Mouse (Mus musculus) myocyte (in vitro differentiated cells): ENCODE data around the gene Alk.

Source experiments
- CEBPB ChIP-seq: IDR thresholded peaks from 2 replicates; pipeline ENCODE4 v1.6.1; 2011; ENCODE audit warnings: mild to moderate bottlenecking, moderate library complexity; ENCODE audit not compliant: poor library complexity, insufficient read depth, severe bottlenecking
- E2F4 ChIP-seq: IDR thresholded peaks from one replicate; pipeline ENCODE4 v1.6.1; 2011; ENCODE audit warnings: mild to moderate bottlenecking, control low read depth, moderate library complexity; ENCODE audit not compliant: insufficient read depth
- POLR2A ChIP-seq: IDR thresholded peaks from one replicate; pipeline ENCODE4 v1.6.1; 2011; ENCODE audit warnings: low read depth, mild to moderate bottlenecking, control low read depth, moderate library complexity; ENCODE audit not compliant: insufficient read length
- POLR2AphosphoS2 ChIP-seq: IDR thresholded peaks from one replicate; pipeline ENCODE4 v1.6.1; 2011; ENCODE audit warnings: low read depth, control low read depth; ENCODE audit not compliant: insufficient read length
- REST ChIP-seq: IDR thresholded peaks from one replicate; pipeline ENCODE4 v1.6.1; 2011; ENCODE audit warnings: mild to moderate bottlenecking, control low read depth, moderate library complexity; ENCODE audit not compliant: insufficient read depth, insufficient read length
- TCF3 ChIP-seq: IDR thresholded peaks from one replicate; pipeline ENCODE4 v1.6.1; 2011; ENCODE audit warnings: low read depth, control low read depth; ENCODE audit not compliant: insufficient read length
- USF1 ChIP-seq: IDR thresholded peaks from one replicate; pipeline ENCODE4 v1.6.1; 2011; ENCODE audit warnings: low read depth, mild to moderate bottlenecking, control low read depth, moderate library complexity

DNA sequence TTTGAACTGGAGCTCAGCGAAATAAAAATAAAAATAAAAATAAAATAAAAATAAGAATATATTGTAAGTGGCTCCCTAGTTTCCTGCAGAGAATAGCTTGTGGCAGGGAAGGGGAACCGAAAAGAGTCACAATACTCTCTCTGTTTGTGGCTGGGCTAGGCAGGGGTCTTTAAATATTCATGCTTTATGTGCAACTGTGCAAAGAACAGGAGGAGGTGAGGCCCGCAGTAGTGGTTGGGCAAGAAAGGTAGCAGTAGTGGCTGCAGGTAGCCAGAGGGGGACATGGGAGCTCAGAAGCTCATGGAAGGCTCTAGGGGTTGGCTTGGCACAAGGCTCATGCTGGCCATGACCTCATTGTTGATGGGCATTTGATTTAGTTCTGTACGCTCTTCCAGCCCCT is 623.2 kb downstream of the Alk start:
- TF ChIP-seq POLR2A (no peak), USF1 (no peak), REST (no peak), TCF3 (no peak), E2F4 (no peak), CEBPB (no peak), POLR2AphosphoS2 (no peak)
